Mouse (Mus musculus) brown adipose tissue, adult 24 weeks (tissue): ENCODE results near the gene Cstf3. TPM values are rescaled to one million over a fixed set of nuclear protein-coding genes. Genes with fewer than 3 reads are reported as not detected.

ENCODE experiments used
- H3K27ac ChIP-seq: fragments of 200-500 bp; replicated peaks from 2 replicates; pipeline ENCODE4 v1.5.1; 2012; ENCODE audit warnings: low read depth, mild to moderate bottlenecking, low read length
- H3K4me1 ChIP-seq: fragments of 200-500 bp; 2 replicates; pipeline ENCODE4 v1.6.1; 2012; ENCODE audit warnings: low read length, mixed read lengths; ENCODE audit not compliant: control insufficient read depth, insufficient read depth, insufficient read length
- H3K4me3 ChIP-seq: fragments of 200-500 bp; 2 replicates; pipeline ENCODE4 v1.5.1; 2012; ENCODE audit warnings: low read depth, mild to moderate bottlenecking, low read length, moderate library complexity; ENCODE audit not compliant: insufficient read depth
- polyA plus RNA-seq: library from polyadenylated mRNA; stranded (reverse); fragments of >200 nt; gene quantifications from 2 replicates; pipeline ENCODE4 v1.2.4, GENCODE M21; 2012; ENCODE audit not compliant: missing spikeins, insufficient read depth, insufficient read length

Gene Cstf3
- polyA plus RNA-seq, 1 experiment, result 16.0 TPM

- Histone ChIP-seq H3K4me3 (no peak overlapping the region), H3K4me1 (no peaks in the 10 kb centered on the region), H3K27ac (no peak overlapping the region)
Observed at GRCm38 (mm10) chr2:104583032-104583431, 7.3 kb upstream of the Cstf3 start.

- H3K27ac ChIP-seq, result no peak overlapping the region
- no peaks in the 10 kb centered on the region for H3K4me1 ChIP-seq
- H3K4me3 ChIP-seq, result no peak overlapping the region
Observed at GRCm38 (mm10) chr2:104584226-104584625, 6.1 kb upstream of the Cstf3 start.

GRCm38 (mm10) chr2:104585645-104586044 lies 4.7 kb upstream of the Cstf3 start:
- Histone ChIP-seq H3K4me1 (no peaks in the 10 kb centered on the region), H3K27ac (no peak overlapping the region), H3K4me3 (no peak overlapping the region)

- no peak overlapping the region for H3K4me3 ChIP-seq
- peaks cover 2% of the 10 kb centered on the region for H3K4me1 ChIP-seq
- no peak overlapping the region for H3K27ac ChIP-seq
Observed at GRCm38 (mm10) chr2:104588552-104588951, 1.8 kb upstream of the Cstf3 start.

DNA sequence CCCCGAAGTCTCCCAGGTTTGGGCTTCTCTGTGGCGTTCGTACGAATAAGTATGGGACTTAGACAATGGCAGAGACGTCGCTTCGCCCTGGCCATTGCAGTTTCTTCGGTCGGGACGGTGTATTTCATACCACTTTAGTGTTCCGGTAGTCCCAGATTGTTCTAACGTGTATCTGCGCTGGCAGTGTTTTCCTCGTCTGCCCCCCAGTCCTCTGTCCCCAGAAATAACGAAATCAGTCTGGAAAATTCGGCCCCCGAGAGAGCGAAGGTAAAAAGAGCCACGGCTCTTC lies 450 bp downstream of the Cstf3 start:
- Histone ChIP-seq H3K4me3 (peak overlapping the region; percentile 81), H3K27ac (peak overlapping the region; percentile 79), H3K4me1 (peaks cover 2% of the 10 kb centered on the region)

DNA sequence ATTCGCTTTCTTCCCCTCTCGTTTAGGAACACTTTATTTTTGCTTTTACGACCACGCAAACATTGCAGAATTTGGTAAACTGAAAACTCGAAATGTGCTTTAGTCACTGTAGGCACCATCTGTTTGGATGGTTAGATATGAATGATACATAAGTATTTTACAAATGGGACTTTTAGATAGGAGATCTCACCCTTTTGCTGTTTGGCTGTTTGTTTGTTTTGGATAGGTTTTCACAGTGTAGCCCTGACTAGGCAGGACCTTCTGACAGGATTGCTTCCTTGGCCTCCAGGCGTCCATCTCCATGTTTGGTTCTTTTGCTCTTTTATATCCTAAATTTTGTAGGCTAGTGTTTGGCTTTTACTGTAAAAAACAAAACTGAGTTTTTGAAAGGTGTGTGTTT lies 818 bp downstream of the Cstf3 start:
- peak overlapping the region; percentile 81 for H3K4me3 ChIP-seq
- H3K27ac ChIP-seq, result peak overlapping the region; percentile 79
- peaks cover 2% of the 10 kb centered on the region for H3K4me1 ChIP-seq

- no peak overlapping the region for H3K4me3 ChIP-seq
- H3K27ac ChIP-seq, result no peak overlapping the region
- H3K4me1 ChIP-seq, result peaks cover 2% of the 10 kb centered on the region
Observed at GRCm38 (mm10) chr2:104595063-104595462, 4.7 kb downstream of the Cstf3 start.

GRCm38 (mm10) chr2:104603431-104603830 lies 13.1 kb downstream of the Cstf3 start:
- H3K4me1 ChIP-seq, result no peaks in the 10 kb centered on the region
- H3K4me3 ChIP-seq, result no peak overlapping the region
- no peak overlapping the region for H3K27ac ChIP-seq

- Histone ChIP-seq H3K27ac (no peak overlapping the region), H3K4me1 (no peaks in the 10 kb centered on the region), H3K4me3 (no peak overlapping the region)
Observed at GRCm38 (mm10) chr2:104604718-104605117, 14.4 kb downstream of the Cstf3 start.

GRCm38 (mm10) chr2:104605560-104605959 lies 15.2 kb downstream of the Cstf3 start:
- Histone ChIP-seq H3K4me3 (no peak overlapping the region), H3K4me1 (no peaks in the 10 kb centered on the region), H3K27ac (no peak overlapping the region)

DNA sequence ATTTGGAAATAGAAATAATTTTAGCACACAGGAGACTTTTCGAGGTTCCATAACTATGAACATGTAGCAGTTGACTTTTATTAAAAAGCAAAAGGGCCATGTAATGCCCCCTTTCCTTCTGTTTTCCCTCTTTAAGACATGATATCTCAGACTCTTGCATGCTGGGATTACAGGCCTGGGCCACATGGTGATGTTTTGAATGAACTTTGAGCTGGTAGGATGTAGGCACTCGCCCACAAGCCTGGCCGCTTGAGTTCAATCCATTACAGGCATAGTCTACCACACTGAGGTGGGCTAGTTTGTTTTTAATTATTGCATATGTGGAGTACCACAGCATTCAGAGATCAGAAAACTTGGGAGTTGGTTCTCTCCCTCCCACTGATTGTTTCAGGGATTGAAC lies 24.5 kb downstream of the Cstf3 start:
- Histone ChIP-seq H3K4me3 (no peak overlapping the region), H3K27ac (no peak overlapping the region), H3K4me1 (no peaks in the 10 kb centered on the region)

DNA sequence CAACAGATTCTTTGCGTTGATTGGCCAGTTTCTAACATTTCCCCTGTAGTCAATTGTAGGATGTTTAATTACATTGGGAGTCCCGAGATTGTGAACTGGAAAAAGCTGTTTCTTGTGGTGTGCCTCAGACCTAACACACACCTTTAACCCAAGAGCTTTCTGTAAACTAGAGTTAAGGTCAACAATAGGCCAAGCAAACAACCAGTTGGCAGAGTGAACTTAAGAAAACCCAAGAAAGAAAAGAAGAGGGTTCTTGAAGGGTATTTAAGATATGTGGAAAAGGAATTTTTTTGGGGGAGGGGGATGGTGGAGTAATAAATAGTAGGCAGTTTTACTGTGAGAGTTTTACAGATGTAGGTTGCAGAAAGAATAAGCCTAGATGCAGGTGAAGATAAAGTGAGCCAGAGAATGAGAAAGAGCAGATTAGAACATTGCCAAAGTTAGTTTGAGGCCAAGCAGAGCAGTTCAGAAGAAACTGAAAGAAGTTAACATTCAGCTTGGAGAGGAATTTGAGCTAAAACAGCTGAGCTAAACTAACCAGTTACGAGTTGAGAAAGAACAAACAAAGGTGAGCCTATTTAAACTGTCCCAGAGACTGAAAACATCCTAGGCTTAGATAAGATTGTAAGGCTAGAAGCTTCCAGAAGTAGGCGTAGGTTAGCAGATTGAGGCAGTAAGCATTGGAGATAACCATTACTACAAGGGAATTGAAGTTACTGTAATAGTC lies 25.8 kb downstream of the Cstf3 start:
- Histone ChIP-seq H3K4me1 (no peaks in the 10 kb centered on the region), H3K4me3 (no peak overlapping the region), H3K27ac (no peak overlapping the region)

GRCm38 (mm10) chr2:104658659-104659058 lies 68.3 kb downstream of the Cstf3 start:
- no peak overlapping the region for H3K27ac ChIP-seq
- H3K4me1 ChIP-seq, result no peaks in the 10 kb centered on the region
- no peak overlapping the region for H3K4me3 ChIP-seq

GRCm38 (mm10) chr2:104663372-104664100 lies 73.2 kb downstream of the Cstf3 start:
- Histone ChIP-seq H3K4me3 (no peak overlapping the region), H3K4me1 (no peaks in the 10 kb centered on the region), H3K27ac (no peak overlapping the region)

DNA sequence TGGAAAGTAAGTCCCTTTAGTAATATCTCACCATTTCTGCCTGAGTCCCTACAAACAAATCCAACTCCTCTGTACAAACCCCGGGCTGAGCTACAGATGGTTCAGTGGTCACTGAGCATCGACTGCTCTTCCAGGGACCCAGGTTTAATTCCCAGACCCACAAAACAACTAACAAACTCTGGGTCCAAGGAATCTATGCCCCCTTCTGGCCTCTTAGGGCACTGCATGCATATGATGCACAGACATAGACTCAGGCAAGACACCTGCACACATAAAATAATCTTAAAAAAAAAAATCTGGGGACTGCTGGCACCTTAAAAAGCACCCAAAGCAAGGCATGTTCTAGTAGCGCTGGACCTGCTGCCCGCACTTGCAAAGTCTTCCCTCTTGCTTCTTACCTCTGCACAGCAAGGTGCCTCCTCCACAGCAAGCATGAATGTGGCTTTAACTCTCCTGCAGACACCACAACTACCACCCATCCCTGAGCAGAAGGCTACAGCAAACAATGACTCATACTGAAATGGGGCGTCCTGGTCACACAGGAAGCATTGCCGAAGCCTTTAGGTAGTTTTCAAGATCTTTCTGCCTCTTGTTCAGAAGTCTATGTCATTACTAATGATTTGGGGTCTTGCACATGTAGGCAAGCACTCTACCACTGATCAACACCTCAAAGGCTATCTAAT lies 78.9 kb downstream of the Cstf3 start:
- H3K27ac ChIP-seq, result no peak overlapping the region
- H3K4me1 ChIP-seq, result no peaks in the 10 kb centered on the region
- H3K4me3 ChIP-seq, result no peak overlapping the region

DNA sequence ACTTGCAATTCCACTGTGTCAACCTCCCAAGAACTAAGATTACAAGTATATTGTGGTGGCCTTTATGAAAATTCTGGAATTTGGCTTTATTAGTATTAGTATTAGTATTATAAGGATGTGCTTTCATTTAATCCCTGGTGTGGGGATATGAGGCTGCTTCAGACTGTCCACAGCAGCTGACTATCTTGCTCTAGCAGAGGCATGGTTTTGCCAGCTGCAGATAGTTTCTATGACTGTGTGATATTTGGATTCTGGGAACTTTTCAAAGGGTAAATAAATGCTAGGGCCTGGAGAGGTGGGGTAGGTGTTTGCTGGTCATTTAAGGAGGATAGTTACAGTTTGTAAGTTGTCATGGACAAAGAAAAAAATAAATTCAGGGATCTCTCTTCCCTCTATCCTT lies 81.4 kb downstream of the Cstf3 start:
- Histone ChIP-seq H3K27ac (no peak overlapping the region), H3K4me1 (no peaks in the 10 kb centered on the region), H3K4me3 (no peak overlapping the region)
